Mouse (Mus musculus) embryonic facial prominence, embryonic 14.5 days (tissue): Measurements from ENCODE around the gene B9d2. TPM values are rescaled to one million over a fixed set of nuclear protein-coding genes. Genes with fewer than 3 reads are reported as not detected.
A peak's percentile ranks its signal among the peaks of the same experiment; 100 is the strongest.

Experiments used
- ATAC-seq: fragments of 200-750 bp; cut with Nextera tagmentation; 2 replicates; pipeline ENCODE4 v1.8.0; 2017; ENCODE audit warnings: low read depth, moderate number of reproducible peaks, moderate TSS enrichment
- DNase-seq: peaks from one replicate; pipeline ENCODE4 v3.0.0-alpha.2; 2015; ENCODE audit warnings: low spot score
- H3K27ac ChIP-seq: fragments of 300-500 bp; sonication (generic); replicated peaks from 2 replicates; pipeline ENCODE4 v1.5.1; 2014; ENCODE audit warnings: low read depth, mild to moderate bottlenecking, low read length, moderate library complexity
- H3K27me3 ChIP-seq: fragments of 300-500 bp; sonication (generic); replicated peaks from 2 replicates; pipeline ENCODE4 v1.6.1; 2014; ENCODE audit warnings: low read length; ENCODE audit not compliant: control insufficient read depth, insufficient read depth
- H3K36me3 ChIP-seq: fragments of 300-500 bp; sonication (generic); 2 replicates; pipeline ENCODE4 v1.6.1; 2014; ENCODE audit warnings: low read length, mixed read lengths; ENCODE audit not compliant: control insufficient read depth, insufficient read depth
- H3K4me1 ChIP-seq: fragments of 300-500 bp; sonication (generic); 2 replicates; pipeline ENCODE4 v1.6.1; 2014; ENCODE audit warnings: antibody characterized with exemption, low read length; ENCODE audit not compliant: control insufficient read depth, insufficient read depth
- H3K4me2 ChIP-seq: fragments of 300-500 bp; sonication (generic); 2 replicates; pipeline ENCODE4 v1.6.1; 2014; ENCODE audit warnings: low read depth, mild to moderate bottlenecking, low read length, moderate library complexity, mixed read lengths
- H3K4me3 ChIP-seq: fragments of 300-500 bp; sonication (generic); 2 replicates; pipeline ENCODE4 v1.5.1; 2014; ENCODE audit warnings: low read depth, mild to moderate bottlenecking, low read length
- H3K9ac ChIP-seq: fragments of 300-500 bp; sonication (generic); 2 replicates; pipeline ENCODE4 v1.6.1; 2014; ENCODE audit warnings: low read depth, mild to moderate bottlenecking, low read length, moderate library complexity, mixed read lengths
- H3K9me3 ChIP-seq: fragments of 300-500 bp; sonication (generic); 2 replicates; pipeline ENCODE4 v1.6.1; 2016; ENCODE audit warnings: low read length; ENCODE audit not compliant: control insufficient read depth
- WGBS: fragments of 180-500 bp; shearing (Covaris S2); extraction: QIAGEN DNeasy Blood & Tissue Kit; methylation state at CpG from one replicate; pipeline ENCODE4 v1.1.7; 2014; 5-methylcytosine and 5-hydroxymethylcytosine counted together
- polyA plus RNA-seq: library from polyadenylated mRNA; unstranded; fragments of >200 nt; fragmentation: Nextera tagmentation; extraction: Ambion mirVana; gene quantifications from 2 replicates; pipeline ENCODE4 v1.2.1, GENCODE M21; 2014

The B9d2 gene
- polyA plus RNA-seq, 1 experiment from 2014 or later, result 25.1 TPM

DNA sequence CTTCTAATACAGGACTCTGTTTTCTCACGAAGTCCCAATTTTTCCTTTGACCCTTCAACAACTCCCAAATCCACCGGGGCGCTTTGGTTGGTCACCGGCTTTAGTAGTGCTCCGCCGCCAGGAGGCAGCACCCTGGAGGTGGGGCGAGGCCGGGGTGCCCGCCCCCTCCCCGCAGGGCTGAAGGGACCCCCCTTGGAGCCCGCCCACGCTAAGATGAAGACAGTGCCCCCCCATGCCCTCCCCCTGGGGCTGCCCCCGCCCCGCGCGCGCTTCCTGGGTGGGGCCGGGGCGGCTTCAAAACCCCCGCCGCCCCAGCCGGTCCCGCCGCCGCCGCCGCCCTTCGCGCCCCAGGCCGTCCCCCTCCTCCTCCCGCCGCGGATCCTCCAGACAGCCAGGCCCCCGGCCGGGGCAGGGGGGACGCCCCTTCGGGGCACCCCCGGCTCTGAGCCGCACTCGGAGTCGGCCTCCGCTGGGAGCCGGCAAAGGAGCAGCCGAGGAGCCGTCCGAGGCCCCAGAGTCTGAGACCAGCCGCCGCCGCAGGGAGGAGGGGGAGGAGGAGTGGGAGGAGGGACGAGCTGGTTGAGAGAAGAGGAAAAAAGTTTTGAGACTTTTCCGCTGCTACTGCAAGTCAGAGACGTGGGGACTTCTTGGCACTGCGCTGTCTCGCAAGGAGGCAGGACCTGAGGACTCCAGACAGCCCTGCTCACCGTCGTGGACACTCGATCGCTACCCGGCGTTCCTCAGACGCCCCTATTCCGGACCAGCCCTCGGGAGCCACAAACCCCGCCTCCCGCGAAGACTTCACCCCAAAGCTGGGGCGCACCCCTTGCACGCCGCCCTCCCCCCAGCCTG, 6.3 kb downstream of the B9d2 start, which contains the start of gene Tgfb1:
Gene Tgfb1, plus strand, starts transcription at position 323 of the 852 bp plus-strand sequence.
- Histone ChIP-seq H3K9me3 (no peaks in the 10 kb centered on the region), H3K27ac (peak within 1 kb of the TSS; percentile 65), H3K27me3 (peaks cover 46% of the 10 kb centered on the region), H3K36me3 (no peaks in the 10 kb centered on the region), H3K4me3 (peak within 1 kb of the TSS; percentile 73), H3K4me2 (peak within 1 kb of the TSS; percentile 90), H3K4me1 (peaks cover 23% of the 10 kb centered on the region; the same call in 1 of the 2 replicates), H3K9ac (peak within 1 kb of the TSS; percentile 76)
- peak; percentile 77 for DNase-seq
- under 1% methylated on average over 27 of the region's 69 CpGs for WGBS
- ATAC-seq, result peak; percentile 37

GRCm38 (mm10) chr7:25687811-25688401, 7.3 kb downstream of the B9d2 start:
- under 1% methylated on average over 39 of the region's 47 CpGs for WGBS
- no peak for DNase-seq
- ATAC-seq, result no peak; the same call in 1 of the 2 replicates
- Histone ChIP-seq H3K4me1 (peaks cover 23% of the 10 kb centered on the region; the same call in 1 of the 2 replicates), H3K9me3 (no peaks in the 10 kb centered on the region), H3K4me2 (peak overlapping the region; percentile 90), H3K27ac (no peak overlapping the region; the same call in 1 of the 2 replicates), H3K36me3 (no peaks in the 10 kb centered on the region), H3K9ac (peak overlapping the region; percentile 76), H3K4me3 (peak overlapping the region; percentile 73), H3K27me3 (peaks cover 46% of the 10 kb centered on the region)

- H3K9me3 ChIP-seq, result 0 out of 2 replicates have a peak, but pooled peaks cover 3% of the 10 kb centered on the region
- H3K4me3 ChIP-seq, result peak overlapping the region; percentile 73
- DNase-seq (peak; percentile 77), ATAC-seq (peak; percentile 32; the same call in 1 of the 2 replicates)
- peaks cover 46% of the 10 kb centered on the region for H3K27me3 ChIP-seq
- H3K27ac ChIP-seq, result 0 out of 2 replicates have a peak overlapping the region, but pooled peaks have one; percentile 6
- no peaks in the 10 kb centered on the region for H3K36me3 ChIP-seq
- peak overlapping the region; percentile 76 for H3K9ac ChIP-seq
- peaks cover 23% of the 10 kb centered on the region; the same call in 1 of the 2 replicates for H3K4me1 ChIP-seq
- WGBS, result under 1% methylated on average over 39 of the region's 52 CpGs
- H3K4me2 ChIP-seq, result peak overlapping the region; percentile 90
Measured at GRCm38 (mm10) chr7:25688810-25689586, 8.4 kb downstream of the B9d2 start.

GRCm38 (mm10) chr7:25689603-25690021, 9.0 kb downstream of the B9d2 start:
- no peak for ATAC-seq
- H3K27me3 ChIP-seq, result peaks cover 46% of the 10 kb centered on the region
- no peak overlapping the region for H3K27ac ChIP-seq
- no peaks in the 10 kb centered on the region for H3K36me3 ChIP-seq
- DNase-seq, result no peak
- peak overlapping the region; percentile 76; the same call in 1 of the 2 replicates for H3K9ac ChIP-seq
- WGBS, result 11% methylated on average over 12 of the region's 12 CpGs
- 0 out of 2 replicates have a peak, but pooled peaks cover 3% of the 10 kb centered on the region for H3K9me3 ChIP-seq
- H3K4me1 ChIP-seq, result peaks cover 23% of the 10 kb centered on the region; the same call in 1 of the 2 replicates
- H3K4me2 ChIP-seq, result peak overlapping the region; percentile 90
- peak overlapping the region; percentile 73 for H3K4me3 ChIP-seq

- Histone ChIP-seq H3K4me3 (peak overlapping the region; percentile 73; the same call in 1 of the 2 replicates), H3K9ac (no peak overlapping the region), H3K36me3 (no peaks in the 10 kb centered on the region), H3K27me3 (peaks cover 46% of the 10 kb centered on the region), H3K9me3 (0 out of 2 replicates have a peak, but pooled peaks cover 3% of the 10 kb centered on the region), H3K4me2 (peak overlapping the region; percentile 90), H3K27ac (no peak overlapping the region), H3K4me1 (peaks cover 23% of the 10 kb centered on the region; the same call in 1 of the 2 replicates)
- DNase-seq (no peak), ATAC-seq (no peak)
- 32% methylated on average over 5 of the region's 5 CpGs for WGBS
Measured at GRCm38 (mm10) chr7:25690051-25690450, 9.5 kb downstream of the B9d2 start.

GRCm38 (mm10) chr7:25694104-25694503, 13.5 kb downstream of the B9d2 start:
- no peak overlapping the region for H3K4me3 ChIP-seq
- no peak overlapping the region for H3K27ac ChIP-seq
- no peak overlapping the region for H3K4me2 ChIP-seq
- H3K27me3 ChIP-seq, result peaks cover 13% of the 10 kb centered on the region
- peaks cover 5% of the 10 kb centered on the region; the same call in 1 of the 2 replicates for H3K4me1 ChIP-seq
- no peak overlapping the region for H3K9ac ChIP-seq
- ATAC-seq (no peak), DNase-seq (no peak)
- WGBS, result 62% methylated on average over 8 of the region's 8 CpGs
- 0 out of 2 replicates have a peak, but pooled peaks cover 3% of the 10 kb centered on the region for H3K9me3 ChIP-seq
- H3K36me3 ChIP-seq, result no peaks in the 10 kb centered on the region

GRCm38 (mm10) chr7:25699851-25700250, 19.3 kb downstream of the B9d2 start:
- H3K27me3 ChIP-seq, result 0 out of 2 replicates have a peak, but pooled peaks cover 5% of the 10 kb centered on the region
- no peak for DNase-seq
- no peak overlapping the region for H3K27ac ChIP-seq
- no peak overlapping the region for H3K9ac ChIP-seq
- peaks cover 5% of the 10 kb centered on the region; the same call in 1 of the 2 replicates for H3K9me3 ChIP-seq
- H3K4me2 ChIP-seq, result no peak overlapping the region
- WGBS, result 51% methylated on average over 13 of the region's 13 CpGs
- H3K4me3 ChIP-seq, result no peak overlapping the region
- H3K36me3 ChIP-seq, result 0 out of 2 replicates have a peak, but pooled peaks cover 11% of the 10 kb centered on the region
- ATAC-seq, result no peak
- 0 out of 2 replicates have a peak, but pooled peaks cover 3% of the 10 kb centered on the region for H3K4me1 ChIP-seq
